Mouse (Mus musculus): Measurements from ENCODE around the gene Lman2l. TPM values are rescaled to one million over a fixed set of nuclear protein-coding genes. Genes with fewer than 3 reads are reported as not detected.

The Lman2l gene
- polyA plus RNA-seq, 1 experiment: 37.9 TPM

DNA sequence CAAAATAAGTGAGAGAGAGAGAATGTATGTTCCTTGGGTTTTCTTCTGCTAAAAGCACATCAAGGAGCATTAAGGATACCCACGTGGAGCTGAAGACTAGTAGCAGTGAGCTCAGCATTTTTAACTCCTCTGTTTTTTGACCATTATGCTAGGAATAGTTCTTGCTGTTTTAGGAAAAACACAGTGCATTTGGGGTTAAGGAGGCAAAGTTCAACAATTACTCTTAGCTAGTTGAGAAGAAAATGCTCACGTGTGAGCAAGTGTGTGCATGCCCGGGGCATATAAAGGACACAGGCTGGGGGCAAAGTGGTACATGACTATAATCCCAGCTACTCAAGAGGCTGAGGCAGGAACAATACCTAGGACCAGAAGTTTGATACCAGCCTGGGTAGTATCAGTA is 11.5 kb downstream of the Lman2l start:
- WGBS: 94% methylated on average over 3 of the region's 3 CpGs
- Histone ChIP-seq H3K27ac (ENCODE audit: insufficient read depth, low read length) (no peak overlapping the region), H3K27me3 (ENCODE audit: control insufficient read depth, insufficient read depth, low read length) (no peaks in the 10 kb centered on the region), H3K4me1 (ENCODE audit: control insufficient read depth, insufficient read depth, low read length) (no peaks in the 10 kb centered on the region), H3K4me3 (replicated peaks; ENCODE audit: insufficient read depth, low read depth, low read length) (no peak overlapping the region)
- TF ChIP-seq POLR2A (IDR thresholded peaks at IDR 0.05; ENCODE audit: borderline replicate concordance, insufficient read depth, low read length) (no peak), CTCF (IDR thresholded peaks at IDR 0.05; ENCODE audit: borderline replicate concordance, insufficient read depth, low read depth, low read length) (no peak)
- no peak for DNase-seq

- no peak overlapping the region for H3K27ac ChIP-seq (ENCODE audit: insufficient read depth, low read length)
- DNase-seq: no peak
- TF ChIP-seq CTCF (IDR thresholded peaks at IDR 0.05; ENCODE audit: borderline replicate concordance, insufficient read depth, low read depth, low read length) (no peak), POLR2A (IDR thresholded peaks at IDR 0.05; ENCODE audit: borderline replicate concordance, insufficient read depth, low read length) (no peak)
- WGBS: 92% methylated on average over 4 of the region's 4 CpGs
- no peaks in the 10 kb centered on the region for H3K27me3 ChIP-seq (ENCODE audit: control insufficient read depth, insufficient read depth, low read length)
- H3K4me3 ChIP-seq (replicated peaks; ENCODE audit: insufficient read depth, low read depth, low read length): no peak overlapping the region
- H3K4me1 ChIP-seq (ENCODE audit: control insufficient read depth, insufficient read depth, low read length): no peaks in the 10 kb centered on the region
These were observed 12.1 kb downstream of the Lman2l start for GRCm38 (mm10) chr1:36432999-36433398.

- Histone ChIP-seq H3K27me3 (ENCODE audit: control insufficient read depth, insufficient read depth, low read length) (no peaks in the 10 kb centered on the region), H3K27ac (ENCODE audit: insufficient read depth, low read length) (no peak overlapping the region), H3K4me1 (ENCODE audit: control insufficient read depth, insufficient read depth, low read length) (no peaks in the 10 kb centered on the region), H3K4me3 (replicated peaks; ENCODE audit: insufficient read depth, low read depth, low read length) (no peak overlapping the region)
- WGBS: 93% methylated on average over 2 of the region's 2 CpGs
- no peak for TF ChIP-seq CTCF (IDR thresholded peaks at IDR 0.05; ENCODE audit: borderline replicate concordance, insufficient read depth, low read depth, low read length)
- TF ChIP-seq POLR2A (IDR thresholded peaks at IDR 0.05; ENCODE audit: borderline replicate concordance, insufficient read depth, low read length): no peak
- no peak for DNase-seq
These were observed 15.6 kb downstream of the Lman2l start for GRCm38 (mm10) chr1:36429511-36429910.

- TF ChIP-seq POLR2A (IDR thresholded peaks at IDR 0.05; ENCODE audit: borderline replicate concordance, insufficient read depth, low read length) (no peak), CTCF (IDR thresholded peaks at IDR 0.05; ENCODE audit: borderline replicate concordance, insufficient read depth, low read depth, low read length) (no peak)
- WGBS: 56% methylated on average over 6 of the region's 6 CpGs
- no peaks in the 10 kb centered on the region for H3K4me1 ChIP-seq (ENCODE audit: control insufficient read depth, insufficient read depth, low read length)
- H3K27me3 ChIP-seq (ENCODE audit: control insufficient read depth, insufficient read depth, low read length): no peaks in the 10 kb centered on the region
- no peak overlapping the region for H3K4me3 ChIP-seq (replicated peaks; ENCODE audit: insufficient read depth, low read depth, low read length)
- no peak overlapping the region for H3K27ac ChIP-seq (ENCODE audit: insufficient read depth, low read length)
- DNase-seq: no peak
These were observed 40.5 kb downstream of the Lman2l start for GRCm38 (mm10) chr1:36404531-36404930.

GRCm38 (mm10) chr1:36401509-36401908 is 43.6 kb downstream of the Lman2l start:
- no peak for TF ChIP-seq CTCF (IDR thresholded peaks at IDR 0.05; ENCODE audit: borderline replicate concordance, insufficient read depth, low read depth, low read length)
- no peak for TF ChIP-seq POLR2A (IDR thresholded peaks at IDR 0.05; ENCODE audit: borderline replicate concordance, insufficient read depth, low read length)
- Histone ChIP-seq H3K27ac (ENCODE audit: insufficient read depth, low read length) (no peak overlapping the region), H3K4me3 (replicated peaks; ENCODE audit: insufficient read depth, low read depth, low read length) (no peak overlapping the region), H3K27me3 (ENCODE audit: control insufficient read depth, insufficient read depth, low read length) (no peaks in the 10 kb centered on the region), H3K4me1 (ENCODE audit: control insufficient read depth, insufficient read depth, low read length) (no peaks in the 10 kb centered on the region)
- WGBS: 63% methylated on average over 4 of the region's 4 CpGs
- no peak for DNase-seq

GRCm38 (mm10) chr1:36397041-36397440 is 48.0 kb downstream of the Lman2l start:
- no peaks in the 10 kb centered on the region for H3K27me3 ChIP-seq (ENCODE audit: control insufficient read depth, insufficient read depth, low read length)
- 10% methylated on average over 6 of the region's 6 CpGs for WGBS
- TF ChIP-seq CTCF (IDR thresholded peaks at IDR 0.05; ENCODE audit: borderline replicate concordance, insufficient read depth, low read depth, low read length) (no peak), POLR2A (IDR thresholded peaks at IDR 0.05; ENCODE audit: borderline replicate concordance, insufficient read depth, low read length) (no peak)
- no peak overlapping the region for H3K27ac ChIP-seq (ENCODE audit: insufficient read depth, low read length)
- no peak overlapping the region for H3K4me3 ChIP-seq (replicated peaks; ENCODE audit: insufficient read depth, low read depth, low read length)
- DNase-seq: no peak
- no peaks in the 10 kb centered on the region for H3K4me1 ChIP-seq (ENCODE audit: control insufficient read depth, insufficient read depth, low read length)

DNA sequence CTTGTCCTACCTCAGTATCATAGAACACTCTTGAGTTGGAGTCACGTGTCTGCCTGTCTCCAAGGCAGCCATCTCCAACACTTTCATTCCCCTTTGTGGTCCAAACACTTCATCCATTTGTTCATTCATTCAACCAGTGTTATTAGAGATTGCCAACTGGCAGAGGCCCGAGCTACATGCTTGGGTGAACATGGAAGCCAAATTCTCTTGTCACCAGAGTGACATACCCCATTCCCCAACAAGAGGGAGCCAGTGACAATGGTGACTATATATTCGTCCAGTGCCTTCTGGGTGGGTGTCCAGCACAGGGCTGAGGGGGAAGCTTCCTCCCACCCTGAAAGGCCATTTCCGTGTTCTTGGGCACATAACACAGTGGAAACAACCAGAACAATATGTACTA is 65.5 kb downstream of the Lman2l start:
- no peak overlapping the region for H3K4me3 ChIP-seq (replicated peaks; ENCODE audit: insufficient read depth, low read depth, low read length)
- WGBS: 32% methylated on average over 4 of the region's 4 CpGs
- DNase-seq: no peak
- no peak overlapping the region for H3K27ac ChIP-seq (ENCODE audit: insufficient read depth, low read length)
- H3K27me3 ChIP-seq (ENCODE audit: control insufficient read depth, insufficient read depth, low read length): no peaks in the 10 kb centered on the region
- H3K4me1 ChIP-seq (ENCODE audit: control insufficient read depth, insufficient read depth, low read length): no peaks in the 10 kb centered on the region
- TF ChIP-seq CTCF (IDR thresholded peaks at IDR 0.05; ENCODE audit: borderline replicate concordance, insufficient read depth, low read depth, low read length) (no peak), POLR2A (IDR thresholded peaks at IDR 0.05; ENCODE audit: borderline replicate concordance, insufficient read depth, low read length) (no peak)

- TF ChIP-seq CTCF (IDR thresholded peaks at IDR 0.05; ENCODE audit: borderline replicate concordance, insufficient read depth, low read depth, low read length) (no peak), POLR2A (IDR thresholded peaks at IDR 0.05; ENCODE audit: borderline replicate concordance, insufficient read depth, low read length) (no peak)
- H3K4me1 ChIP-seq (ENCODE audit: control insufficient read depth, insufficient read depth, low read length): no peaks in the 10 kb centered on the region
- H3K27me3 ChIP-seq (ENCODE audit: control insufficient read depth, insufficient read depth, low read length): no peaks in the 10 kb centered on the region
- no peak for DNase-seq
- 80% methylated on average over 6 of the region's 6 CpGs for WGBS
- H3K27ac ChIP-seq (ENCODE audit: insufficient read depth, low read length): no peak overlapping the region
- H3K4me3 ChIP-seq (replicated peaks; ENCODE audit: insufficient read depth, low read depth, low read length): no peak overlapping the region
These were observed 66.2 kb downstream of the Lman2l start for GRCm38 (mm10) chr1:36378880-36379279.
